Mouse (Mus musculus): Measurements from ENCODE around the gene 6030468B19Rik.
A peak's percentile ranks its signal among the peaks of the same experiment; 100 is the strongest.

The 6030468B19Rik gene

DNA sequence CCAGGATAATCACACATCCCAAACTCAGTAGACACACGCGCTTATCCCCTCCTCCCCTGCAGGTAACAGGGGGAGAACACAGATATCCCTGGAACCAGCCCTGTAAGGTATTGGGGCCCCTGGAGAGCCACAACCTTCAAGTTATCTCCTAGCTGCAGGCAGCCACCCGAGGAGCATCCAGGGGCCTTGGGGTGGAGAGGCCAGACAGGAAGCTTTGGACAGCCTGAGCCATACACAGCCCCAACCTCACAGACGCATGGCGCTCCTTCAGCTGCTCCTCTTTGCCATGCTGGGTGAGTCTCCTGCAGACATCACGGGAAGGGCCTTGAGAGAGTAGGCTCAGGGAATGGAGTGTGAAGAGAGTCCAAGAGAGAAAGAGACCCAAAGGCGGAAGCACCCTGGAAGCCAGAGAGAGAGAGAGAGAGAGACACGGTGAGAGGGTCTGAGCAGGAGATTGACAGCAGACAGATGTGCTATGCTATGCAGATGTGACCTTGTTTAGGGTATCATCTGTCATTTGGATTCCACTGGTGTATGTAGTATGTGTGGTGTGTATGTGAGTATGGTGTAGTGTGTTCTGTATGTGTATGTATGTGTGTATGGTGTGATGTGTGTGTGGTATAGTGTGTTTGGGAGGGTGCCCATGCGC, at the start of gene 6030468B19Rik:
TSS of gene 6030468B19Rik (plus strand) at position 150 of the 649 bp plus-strand sequence.
- no peak for DNase-seq

DNA sequence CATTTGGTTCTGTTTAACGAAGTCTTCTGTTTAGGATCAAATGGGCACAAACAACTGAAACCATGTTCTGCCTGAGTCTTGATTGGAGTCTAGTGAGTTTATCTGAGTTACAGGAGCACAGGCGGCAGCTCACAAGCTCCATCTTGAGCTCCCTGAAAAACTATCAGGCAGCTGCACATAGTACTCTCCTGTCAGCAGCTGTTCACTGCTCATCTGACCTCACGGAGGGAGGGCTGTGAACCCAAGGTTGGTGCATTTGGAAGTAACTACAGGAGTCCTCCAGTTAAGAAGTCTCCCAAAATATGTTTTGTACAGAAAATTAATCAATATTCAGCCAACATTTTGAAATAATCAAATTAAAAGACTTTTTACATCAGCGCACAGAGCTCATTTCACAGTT, 48.8 kb upstream of the 6030468B19Rik start:
- no peak for DNase-seq

DNA sequence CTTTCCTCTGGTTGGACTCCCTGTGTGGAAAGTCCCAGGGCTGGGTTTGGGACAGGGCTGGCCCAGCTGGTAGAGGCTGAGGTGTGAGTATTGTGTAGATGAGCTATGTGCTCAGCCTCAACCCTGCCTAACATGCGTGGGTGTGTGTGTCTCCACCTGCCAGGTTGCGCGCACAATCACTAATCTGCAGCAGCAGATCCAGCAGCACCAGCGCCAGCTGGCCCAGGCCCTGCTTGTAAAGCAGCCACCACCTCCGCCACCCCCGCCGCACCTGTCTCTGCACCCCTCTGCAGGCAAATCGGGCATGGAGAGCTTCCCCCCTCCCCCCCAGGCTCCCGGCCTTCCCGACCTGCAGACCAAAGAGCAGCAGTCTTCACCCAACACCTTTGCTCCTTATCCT, 48.0 kb upstream of the 6030468B19Rik start:
- DNase-seq, result no peak

DNA sequence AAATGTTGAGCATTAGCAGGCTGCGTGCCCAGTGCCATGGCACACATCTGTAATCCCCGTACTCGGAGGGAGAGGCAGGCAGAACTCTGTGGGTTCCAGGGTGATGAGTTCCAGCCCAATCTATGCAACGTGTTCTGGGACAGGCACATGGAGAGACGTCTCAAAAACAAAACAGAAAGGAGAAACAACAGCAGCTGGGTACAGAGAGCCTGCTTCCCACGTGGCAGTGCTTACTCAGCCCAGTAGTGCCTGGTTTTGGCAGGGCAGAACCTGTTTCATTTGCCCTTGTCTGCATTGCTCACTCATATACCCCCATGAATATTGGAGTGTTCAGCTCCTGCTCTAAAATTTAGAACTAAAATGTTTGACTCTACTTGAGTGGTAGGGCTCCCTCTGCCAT, 45.9 kb upstream of the 6030468B19Rik start:
- no peak for DNase-seq

- no peak for DNase-seq
Measured at GRCm38 (mm10) chr11:117755891-117756290, 41.6 kb upstream of the 6030468B19Rik start.

- no peak for DNase-seq
Measured at GRCm38 (mm10) chr11:117759267-117759666, 38.2 kb upstream of the 6030468B19Rik start.

- peak; percentile 70 for DNase-seq
Measured at GRCm38 (mm10) chr11:117760374-117761119, 36.9 kb upstream of the 6030468B19Rik start.

DNA sequence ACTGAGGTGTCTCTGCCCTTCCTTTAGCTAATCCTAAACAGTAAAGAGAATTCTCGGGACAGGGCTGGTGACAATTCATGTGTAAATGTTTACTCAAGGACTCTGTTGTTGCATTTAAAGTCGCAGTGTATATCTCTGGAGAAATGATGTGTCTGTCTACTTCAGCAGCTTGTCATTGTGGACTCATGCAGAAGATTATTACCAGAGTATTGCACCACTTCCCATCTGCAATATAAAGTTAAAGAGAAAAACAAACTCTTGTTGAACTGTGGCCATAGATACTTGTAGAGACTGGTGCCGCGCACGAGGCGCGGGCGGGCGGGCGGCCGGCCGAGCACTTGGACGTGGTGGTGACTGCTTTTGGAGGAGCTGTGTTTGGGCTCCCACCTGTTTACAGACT, 35.7 kb upstream of the 6030468B19Rik start:
- no peak for DNase-seq

DNA sequence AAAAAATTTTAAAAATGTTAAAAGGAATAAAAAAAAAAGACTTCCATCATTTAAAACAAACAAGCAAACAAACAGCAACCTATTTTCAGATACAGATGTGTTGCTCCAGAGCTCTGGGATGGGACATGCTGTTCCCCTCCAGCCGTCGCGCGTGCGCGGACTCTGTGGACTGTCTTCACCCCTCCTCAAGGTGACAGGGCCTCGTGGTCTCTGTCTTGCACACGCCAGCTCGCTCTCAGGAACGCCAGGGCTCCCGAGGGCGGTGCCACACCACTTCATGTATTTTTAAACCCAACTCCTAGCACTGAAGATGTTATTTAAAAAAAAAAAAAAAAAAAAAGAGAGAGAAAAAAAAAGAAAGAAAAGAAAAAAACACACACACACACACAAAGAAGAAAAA, 35.2 kb upstream of the 6030468B19Rik start:
- no peak for DNase-seq

- no peak for DNase-seq
Measured at GRCm38 (mm10) chr11:117764319-117764718, 33.1 kb upstream of the 6030468B19Rik start.

DNA sequence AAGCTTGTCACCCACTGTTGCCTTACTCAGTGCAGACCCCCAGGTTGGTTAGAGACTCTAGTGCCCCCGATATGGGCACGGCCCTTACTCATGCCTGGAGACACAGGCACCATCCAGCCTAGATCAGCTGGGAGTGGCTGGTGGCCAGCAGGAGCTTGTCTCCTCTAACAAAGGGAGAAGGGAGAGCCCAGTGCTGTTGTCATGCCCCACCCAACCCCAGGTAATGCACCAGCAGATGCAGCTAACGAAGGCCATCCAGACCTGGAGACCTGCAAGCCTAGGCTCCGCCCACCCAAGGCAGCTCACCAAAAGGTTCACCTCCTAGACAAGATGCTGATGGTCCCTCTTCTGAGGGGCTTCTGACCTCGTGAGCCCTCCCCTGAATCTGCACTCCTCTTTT, 32.1 kb upstream of the 6030468B19Rik start:
- no peak for DNase-seq

GRCm38 (mm10) chr11:117766275-117766674, 31.2 kb upstream of the 6030468B19Rik start:
- DNase-seq, result no peak

GRCm38 (mm10) chr11:117768725-117769682, 28.5 kb upstream of the 6030468B19Rik start:
- peak; percentile 54 for DNase-seq

DNA sequence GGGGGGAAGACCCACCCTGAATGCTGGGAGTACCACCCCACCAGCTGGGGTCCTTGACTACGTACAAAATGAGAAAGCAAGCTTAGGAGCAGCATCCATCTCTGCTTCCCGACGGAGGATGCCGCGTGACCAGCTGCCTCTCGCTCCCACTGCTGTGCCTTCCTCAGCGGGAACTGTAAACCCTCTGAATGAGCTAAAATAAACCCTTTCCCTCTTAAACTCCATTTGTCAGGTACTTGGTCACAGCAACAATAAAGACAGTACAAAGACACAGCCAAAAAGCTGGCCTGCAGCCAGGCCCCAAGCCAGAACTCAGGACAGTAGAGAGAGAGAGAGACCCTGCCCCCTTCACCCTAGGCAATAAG, 27.8 kb upstream of the 6030468B19Rik start:
- DNase-seq, result no peak

DNA sequence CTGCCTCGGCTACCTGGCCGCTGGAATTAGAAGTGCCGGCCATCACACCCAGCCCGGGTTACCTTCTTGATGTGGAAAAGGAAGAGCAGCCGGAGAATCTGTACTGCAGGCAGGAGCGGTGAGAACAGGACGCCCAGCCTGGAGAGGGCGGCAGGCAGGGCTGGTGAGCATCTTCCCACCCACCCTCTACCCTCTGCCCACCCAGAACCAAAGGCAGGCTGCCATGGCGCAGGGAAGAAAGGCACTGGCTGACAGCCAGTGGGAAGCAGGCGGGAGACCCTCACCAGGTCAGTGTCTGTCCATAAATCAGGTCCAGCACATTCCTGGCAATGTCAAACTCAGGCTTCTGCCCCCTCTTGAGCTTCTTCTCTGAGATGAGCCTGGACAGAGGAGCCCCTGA, 27.1 kb upstream of the 6030468B19Rik start:
- DNase-seq, result no peak

- no peak for DNase-seq
Measured at GRCm38 (mm10) chr11:117772352-117772751, 25.1 kb upstream of the 6030468B19Rik start.

- no peak for DNase-seq
Measured at GRCm38 (mm10) chr11:117774925-117775324, 22.5 kb upstream of the 6030468B19Rik start.

DNA sequence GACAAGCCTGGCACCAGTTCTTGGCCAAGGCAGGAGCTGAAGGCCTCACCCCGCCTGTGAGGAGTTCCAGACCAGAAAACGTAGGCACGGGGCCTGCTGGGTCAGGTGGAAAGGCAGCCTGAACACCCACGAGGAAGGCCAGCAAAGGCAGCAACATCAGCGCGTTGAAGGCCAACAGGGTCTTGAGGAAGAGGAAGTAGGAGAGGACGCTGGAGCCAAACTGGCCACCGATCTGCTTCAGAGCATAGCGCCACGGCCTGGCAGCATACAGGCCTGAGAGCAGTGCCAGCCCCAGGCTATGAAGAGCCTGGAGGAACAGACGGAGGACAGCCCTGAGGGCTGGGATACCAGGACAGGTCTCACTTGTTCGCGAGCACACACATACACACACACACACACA, 21.9 kb upstream of the 6030468B19Rik start:
- no peak for DNase-seq

DNA sequence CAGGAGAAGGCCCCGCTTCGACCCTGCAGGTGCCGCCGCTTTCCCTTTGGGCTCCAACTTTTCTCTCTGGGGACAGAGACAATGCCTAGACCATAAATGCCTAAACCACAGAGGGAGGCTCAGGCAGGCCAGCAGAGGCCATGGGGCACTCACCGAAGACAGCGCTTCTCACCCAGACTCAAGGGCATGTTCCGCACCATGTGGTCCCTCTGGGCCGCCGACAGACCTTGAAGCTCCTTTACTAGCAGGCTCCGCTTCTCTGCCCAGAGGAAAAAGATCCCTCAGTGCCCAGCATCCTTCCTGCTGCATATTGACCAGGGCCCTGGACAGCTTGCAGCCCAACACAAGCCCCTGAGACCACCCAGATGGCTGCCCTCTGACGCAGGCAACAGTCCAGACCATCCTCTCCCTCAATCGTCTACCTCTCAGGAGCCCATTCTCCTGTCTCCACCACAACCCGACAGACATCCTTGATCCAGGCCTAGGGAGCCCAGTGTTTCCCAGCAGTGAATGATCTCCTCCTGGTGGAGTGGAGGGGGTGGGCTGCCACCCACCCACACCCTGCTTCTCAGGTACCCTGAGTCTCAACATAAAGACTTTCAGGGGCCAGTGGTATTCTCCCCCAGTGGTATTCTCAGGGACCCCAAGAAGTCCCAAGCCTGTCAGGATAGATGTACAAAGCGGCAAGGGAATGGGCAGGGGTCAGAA, 21.2 kb upstream of the 6030468B19Rik start:
- no peak for DNase-seq

- DNase-seq, result no peak
Measured at GRCm38 (mm10) chr11:117777111-117777510, 20.3 kb upstream of the 6030468B19Rik start.

DNA sequence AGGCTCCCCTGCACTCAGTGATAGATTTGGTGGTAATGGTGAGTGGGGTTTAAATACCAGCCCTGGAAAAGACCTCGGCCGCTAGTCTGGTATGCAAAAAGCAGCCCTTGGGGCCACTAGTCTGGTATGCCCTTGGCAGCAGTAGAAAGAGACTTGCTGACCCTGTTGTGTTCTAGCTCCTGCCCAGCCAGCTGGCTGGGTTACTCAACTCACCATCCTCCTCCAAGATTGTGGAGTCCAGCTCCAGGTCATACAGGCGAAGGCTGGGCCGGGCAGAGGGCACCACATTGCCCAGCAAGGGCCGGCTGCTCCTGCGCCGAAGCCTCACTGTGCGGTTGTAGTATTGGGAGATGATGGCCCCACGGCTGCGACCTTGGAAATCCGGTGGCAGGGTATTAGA, 19.4 kb upstream of the 6030468B19Rik start:
- DNase-seq, result no peak

DNA sequence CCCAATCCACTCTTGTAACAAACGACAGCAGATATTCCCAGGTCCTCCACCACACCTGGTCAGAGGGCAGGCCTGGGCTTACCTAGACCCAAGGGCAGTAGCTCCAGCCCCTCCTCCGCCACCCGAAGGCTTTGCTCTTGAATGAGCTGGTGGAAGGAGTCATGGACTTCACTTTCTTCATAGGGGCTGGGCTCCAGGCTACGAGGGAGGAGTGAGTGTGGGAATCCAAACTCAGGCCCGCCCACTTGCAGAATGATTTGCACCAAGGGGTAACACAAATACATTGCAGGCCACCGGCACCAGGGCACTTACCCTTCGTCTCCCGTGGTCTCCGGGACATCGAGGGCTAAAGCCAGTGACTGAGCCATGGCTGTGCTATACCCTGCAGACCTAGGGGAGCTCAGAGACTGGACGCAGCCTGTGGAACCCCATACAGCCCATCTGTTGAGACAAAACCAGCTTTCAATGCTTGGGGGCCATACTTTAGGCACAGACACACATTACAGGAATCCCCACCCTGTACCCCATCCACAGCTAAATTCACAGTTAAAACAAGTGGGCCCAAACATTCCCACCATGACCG, 18.5 kb upstream of the 6030468B19Rik start:
- peak; percentile 74 for DNase-seq

All from kidney, postnatal 10 days (tissue).